Mouse (Mus musculus) spleen, adult 2 months (tissue): Measurements from ENCODE around the gene Gm5426. TPM values are rescaled to one million over a fixed set of nuclear protein-coding genes. Genes with fewer than 3 reads are reported as not detected.

Experiments
- DNase-seq, 2 experiments: peaks; one replicate each; pipeline versions ENCODE4 v3.0.0 to v3.0.0-alpha.2; 2012 to 2021; ENCODE audit warnings: low spot score in 2 of 2, low read depth in 1 of 2
- H3K27ac ChIP-seq: fragments of 200-500 bp; 2 replicates; pipeline ENCODE4 v1.5.1; 2012; ENCODE audit warnings: low read length, inconsistent platforms; ENCODE audit not compliant: insufficient read depth
- H3K27me3 ChIP-seq: fragments of 200-500 bp; 2 replicates; pipeline ENCODE4 v1.6.1; 2012; ENCODE audit warnings: mild to moderate bottlenecking, moderate library complexity, low read length, inconsistent platforms; ENCODE audit not compliant: control insufficient read depth, insufficient read depth
- H3K36me3 ChIP-seq: fragments of 200-500 bp; 2 replicates; pipeline ENCODE4 v1.6.1; 2012; ENCODE audit warnings: mild to moderate bottlenecking, low read length, inconsistent platforms; ENCODE audit not compliant: control insufficient read depth, insufficient read depth
- H3K4me1 ChIP-seq: fragments of 200-500 bp; 2 replicates; pipeline ENCODE4 v1.6.1; 2011; ENCODE audit warnings: inconsistent platforms; ENCODE audit not compliant: control insufficient read depth, insufficient read depth, insufficient read length
- H3K4me3 ChIP-seq: fragments of 200-500 bp; 2 replicates; pipeline ENCODE4 v1.5.1; 2011; ENCODE audit warnings: mild to moderate bottlenecking, inconsistent platforms; ENCODE audit not compliant: insufficient read depth, insufficient read length; ENCODE audit errors: extremely low read depth
- CTCF ChIP-seq: fragments of 200-500 bp; IDR thresholded peaks from 2 replicates; pipeline ENCODE4 v1.5.1; 2011; ENCODE audit warnings: mild to moderate bottlenecking, inconsistent platforms; ENCODE audit not compliant: insufficient read depth, insufficient read length, insufficient replicate concordance; ENCODE audit errors: extremely low read depth
- POLR2A ChIP-seq: fragments of 200-500 bp; IDR thresholded peaks from 2 replicates; pipeline ENCODE4 v1.6.1; 2011; ENCODE audit warnings: low read depth, low read length, inconsistent platforms
- WGBS: fragments of 180-500 bp; shearing (Covaris S2); methylation state at CpG from one replicate; pipeline ENCODE4 v1.1.7; 2018; 5-methylcytosine and 5-hydroxymethylcytosine counted together
- polyA plus RNA-seq: library from polyadenylated mRNA; depleted of rRNA; stranded (reverse); fragments of >200 nt; gene quantifications from 2 replicates; pipeline ENCODE4 v1.2.3, GENCODE M21; 2012

Gm5426 gene
- polyA plus RNA-seq, 1 experiment, result not detected

DNA sequence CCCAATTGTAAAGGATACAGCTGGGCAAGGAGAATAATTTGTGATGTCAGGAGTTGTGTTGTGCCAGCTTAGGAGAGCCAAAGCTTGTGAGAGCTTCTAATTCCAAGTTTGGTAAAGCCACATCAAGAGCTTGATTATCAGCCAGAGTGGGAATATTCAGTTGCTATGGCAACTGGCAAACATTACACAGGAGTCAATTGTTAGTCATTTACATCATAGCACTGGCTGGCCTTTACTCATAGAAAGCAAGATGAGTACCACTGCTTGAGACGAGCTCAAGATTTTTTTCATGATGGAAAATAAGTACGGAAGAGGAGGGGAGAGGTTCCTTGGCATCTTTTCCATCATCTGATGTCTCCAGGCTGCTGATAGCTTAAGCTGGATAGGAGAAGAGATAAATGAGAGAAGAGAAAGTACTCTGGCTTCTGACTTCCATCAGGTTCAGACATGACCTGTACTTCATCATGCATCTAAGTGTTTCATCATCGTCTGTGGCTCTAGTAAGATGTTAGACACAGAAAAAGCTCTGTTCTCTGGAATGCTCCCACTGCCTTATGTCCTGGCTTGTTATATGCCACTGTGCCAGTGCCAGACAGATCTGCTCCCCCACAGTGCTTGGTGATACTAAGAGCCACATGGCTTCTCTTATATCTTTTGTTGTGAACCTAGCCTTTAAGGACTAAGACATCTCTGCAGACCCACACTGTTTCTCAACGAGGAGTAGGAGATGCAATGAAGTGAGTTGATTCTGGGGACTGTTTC, 15.0 kb upstream of the Gm5426 start:
- H3K4me3 ChIP-seq, result no peak overlapping the region
- H3K27ac ChIP-seq, result no peak overlapping the region
- DNase-seq, result no peak
- no peaks in the 10 kb centered on the region for H3K27me3 ChIP-seq
- peaks cover 4% of the 10 kb centered on the region; the same call in 1 of the 2 replicates for H3K4me1 ChIP-seq
- H3K36me3 ChIP-seq, result no peaks in the 10 kb centered on the region
- 82% methylated on average over 4 of the region's 4 CpGs for WGBS
- TF ChIP-seq POLR2A, result no peak
- no peak for TF ChIP-seq CTCF

DNA sequence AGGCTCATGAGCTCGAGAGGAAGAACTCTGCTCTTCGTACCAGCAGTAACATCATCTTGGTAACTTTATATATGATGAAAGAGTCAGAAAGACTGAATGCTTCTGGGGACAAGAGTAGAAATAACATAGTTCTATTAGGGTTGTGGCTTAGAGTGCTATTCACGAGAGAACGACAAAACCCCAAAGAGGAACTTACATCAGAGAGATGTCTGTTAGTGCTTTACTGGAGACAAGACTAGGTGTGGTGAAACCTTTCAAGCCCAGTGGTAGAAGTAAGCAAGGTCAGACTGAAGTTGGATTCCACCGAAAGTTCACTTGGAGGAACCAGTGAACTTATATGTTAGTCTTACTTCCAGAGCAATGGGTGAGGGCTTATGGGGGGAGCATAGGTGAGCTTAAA, 12.5 kb upstream of the Gm5426 start:
- WGBS, result 44% methylated on average over 5 of the region's 5 CpGs
- Histone ChIP-seq H3K36me3 (no peaks in the 10 kb centered on the region), H3K27me3 (no peaks in the 10 kb centered on the region), H3K4me3 (no peak overlapping the region), H3K4me1 (peaks cover 2% of the 10 kb centered on the region; the same call in 1 of the 2 replicates), H3K27ac (no peak overlapping the region)
- no peak for DNase-seq
- TF ChIP-seq CTCF, result no peak

DNA sequence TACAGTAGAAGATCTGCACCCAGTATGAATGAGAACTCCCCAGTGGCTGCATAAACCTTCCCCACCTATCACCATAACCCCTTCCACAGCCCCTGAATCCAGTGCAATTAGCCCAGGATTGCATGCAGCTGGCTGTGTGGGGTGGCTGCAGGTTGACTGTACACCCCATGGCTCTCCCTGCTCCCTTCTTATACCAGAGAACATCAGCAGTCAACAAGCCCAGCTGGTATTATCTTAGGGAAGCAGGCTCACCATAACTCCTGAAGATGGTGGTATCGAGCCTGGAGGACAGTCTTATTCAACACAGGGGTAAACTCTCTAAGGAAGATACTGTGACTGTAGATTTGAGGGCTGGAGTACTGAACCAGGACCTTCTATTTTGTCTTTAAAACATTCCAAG, 12.1 kb upstream of the Gm5426 start:
- H3K27ac ChIP-seq, result no peak overlapping the region
- TF ChIP-seq CTCF (no peak), POLR2A (no peak)
- no peaks in the 10 kb centered on the region for H3K4me1 ChIP-seq
- DNase-seq, result no peak
- no peaks in the 10 kb centered on the region for H3K27me3 ChIP-seq
- WGBS, result 72% methylated on average over 1 of the region's 1 CpGs
- no peak overlapping the region for H3K4me3 ChIP-seq
- H3K36me3 ChIP-seq, result no peaks in the 10 kb centered on the region

DNA sequence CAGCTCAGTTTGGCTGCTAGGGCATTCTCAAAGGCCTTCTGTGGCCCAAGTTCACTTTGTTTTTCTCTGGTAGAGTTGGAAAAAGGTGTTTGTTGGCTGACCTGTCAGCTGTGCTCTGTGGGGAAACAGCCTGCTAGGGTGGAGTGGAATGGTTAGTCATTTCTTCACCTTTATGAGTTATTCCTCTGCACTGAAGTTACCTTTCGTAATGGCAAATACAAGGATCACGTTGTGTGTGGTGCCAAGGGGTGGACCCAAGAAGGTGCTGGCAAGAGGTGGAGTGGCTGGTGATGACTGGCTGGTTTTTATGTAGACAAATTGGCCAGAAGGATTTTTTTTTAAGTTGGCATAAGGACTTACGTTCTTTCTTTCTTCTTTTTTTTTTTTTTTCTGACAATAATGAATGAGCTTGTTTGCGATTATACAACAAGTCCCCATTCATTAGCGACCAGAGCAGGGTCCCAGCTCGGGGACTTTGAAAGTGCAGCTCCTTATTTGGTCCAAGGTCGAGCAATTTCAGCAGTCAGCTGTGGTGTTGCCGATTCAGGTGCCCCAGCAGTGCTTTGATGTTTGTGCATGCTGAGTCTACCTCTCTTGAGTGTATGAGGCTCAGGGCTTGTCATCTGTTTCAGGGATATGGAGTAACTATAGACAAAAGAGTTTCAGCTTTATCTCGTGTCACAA, 10.5 kb upstream of the Gm5426 start:
- Histone ChIP-seq H3K36me3 (no peaks in the 10 kb centered on the region), H3K27me3 (no peaks in the 10 kb centered on the region), H3K27ac (no peak overlapping the region), H3K4me3 (no peak overlapping the region), H3K4me1 (peaks cover 3% of the 10 kb centered on the region; the same call in 1 of the 2 replicates)
- no peak for DNase-seq
- no peak for TF ChIP-seq CTCF
- TF ChIP-seq POLR2A, result no peak
- 81% methylated on average over 9 of the region's 9 CpGs for WGBS

DNA sequence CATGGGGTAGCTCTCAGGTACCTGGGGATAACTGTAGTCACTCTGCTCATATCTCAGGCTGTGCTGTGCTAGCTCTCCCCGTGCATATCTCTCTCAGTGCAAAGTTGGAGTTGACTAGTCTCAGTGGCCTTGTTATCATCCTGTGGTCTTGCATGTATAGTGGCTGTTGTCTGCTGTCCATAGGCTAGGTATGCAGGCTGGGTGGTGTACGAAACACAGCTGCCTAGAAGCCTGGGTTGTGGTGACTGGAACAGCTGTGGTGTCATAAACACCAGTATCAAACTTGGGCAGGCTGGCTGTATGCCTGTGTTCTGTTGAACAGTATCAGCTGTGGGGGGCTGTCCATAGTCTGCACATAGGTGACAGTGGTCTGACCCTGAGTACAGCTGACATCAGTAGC, 7.2 kb upstream of the Gm5426 start:
- WGBS, result 78% methylated on average over 2 of the region's 2 CpGs
- no peaks in the 10 kb centered on the region for H3K36me3 ChIP-seq
- no peak overlapping the region for H3K4me3 ChIP-seq
- H3K27ac ChIP-seq, result no peak overlapping the region
- H3K27me3 ChIP-seq, result no peaks in the 10 kb centered on the region
- H3K4me1 ChIP-seq, result peaks cover 13% of the 10 kb centered on the region; the same call in 1 of the 2 replicates
- DNase-seq, result no peak
- no peak for TF ChIP-seq POLR2A

DNA sequence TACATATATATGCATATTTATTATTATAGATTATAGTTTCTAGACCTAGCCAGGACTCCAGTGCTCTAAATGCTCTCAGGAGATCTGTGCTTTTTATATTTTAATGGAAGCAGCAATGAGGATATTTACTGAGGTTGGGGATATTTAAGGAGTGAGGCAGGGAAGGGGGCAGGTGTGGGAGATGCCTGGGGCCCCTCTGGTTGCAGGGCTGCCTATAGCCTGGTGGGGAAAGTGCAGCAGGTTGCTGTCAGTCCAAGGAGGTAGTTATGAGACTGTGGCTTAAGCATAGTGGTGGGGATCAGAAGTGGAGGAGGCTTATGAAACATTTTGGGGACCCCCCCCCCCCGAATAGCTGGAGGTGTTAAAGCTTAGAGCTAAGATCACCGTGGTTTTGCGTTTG, 6.0 kb upstream of the Gm5426 start:
- whole genome bisulfite sequencing, result 88% methylated on average over 3 of the region's 3 CpGs
- no peaks in the 10 kb centered on the region for H3K36me3 ChIP-seq
- DNase-seq, result no peak
- H3K4me3 ChIP-seq, result no peak overlapping the region
- TF ChIP-seq CTCF, result no peak
- no peak for TF ChIP-seq POLR2A
- peaks cover 13% of the 10 kb centered on the region; the same call in 1 of the 2 replicates for H3K4me1 ChIP-seq
- H3K27ac ChIP-seq, result no peak overlapping the region
- no peaks in the 10 kb centered on the region for H3K27me3 ChIP-seq

DNA sequence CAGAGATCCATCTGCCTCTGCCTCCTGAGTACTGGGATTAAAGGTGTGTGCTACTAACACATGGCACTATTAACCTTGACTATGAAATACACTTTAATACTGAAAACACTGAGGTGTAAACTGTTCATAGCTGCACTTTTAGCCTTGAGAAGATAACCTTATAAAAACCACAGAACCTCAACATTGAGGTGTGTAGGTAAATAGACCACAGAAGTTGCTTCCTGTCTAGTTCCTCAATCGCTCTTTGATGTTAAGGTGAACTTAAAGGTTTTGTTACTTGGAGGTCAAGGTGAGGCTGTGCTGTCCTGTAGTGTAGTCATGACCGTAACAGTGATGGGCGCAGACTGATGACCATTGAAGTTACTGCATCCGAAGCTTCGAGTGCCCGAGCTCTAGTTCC, 5.3 kb upstream of the Gm5426 start:
- TF ChIP-seq CTCF (no peak), POLR2A (no peak)
- Histone ChIP-seq H3K27me3 (no peaks in the 10 kb centered on the region), H3K4me1 (peaks cover 13% of the 10 kb centered on the region; the same call in 1 of the 2 replicates), H3K4me3 (no peak overlapping the region), H3K36me3 (no peaks in the 10 kb centered on the region), H3K27ac (no peak overlapping the region)
- 74% methylated on average over 6 of the region's 6 CpGs for WGBS
- no peak for DNase-seq
